Mouse (Mus musculus): ENCODE results near the gene Slc30a1.

The Slc30a1 gene

GRCm38 (mm10) chr1:191896806-191897552, 9.6 kb upstream of the Slc30a1 start:
- DNase-seq (ENCODE audit: low read depth, low spot score), result no peak

DNA sequence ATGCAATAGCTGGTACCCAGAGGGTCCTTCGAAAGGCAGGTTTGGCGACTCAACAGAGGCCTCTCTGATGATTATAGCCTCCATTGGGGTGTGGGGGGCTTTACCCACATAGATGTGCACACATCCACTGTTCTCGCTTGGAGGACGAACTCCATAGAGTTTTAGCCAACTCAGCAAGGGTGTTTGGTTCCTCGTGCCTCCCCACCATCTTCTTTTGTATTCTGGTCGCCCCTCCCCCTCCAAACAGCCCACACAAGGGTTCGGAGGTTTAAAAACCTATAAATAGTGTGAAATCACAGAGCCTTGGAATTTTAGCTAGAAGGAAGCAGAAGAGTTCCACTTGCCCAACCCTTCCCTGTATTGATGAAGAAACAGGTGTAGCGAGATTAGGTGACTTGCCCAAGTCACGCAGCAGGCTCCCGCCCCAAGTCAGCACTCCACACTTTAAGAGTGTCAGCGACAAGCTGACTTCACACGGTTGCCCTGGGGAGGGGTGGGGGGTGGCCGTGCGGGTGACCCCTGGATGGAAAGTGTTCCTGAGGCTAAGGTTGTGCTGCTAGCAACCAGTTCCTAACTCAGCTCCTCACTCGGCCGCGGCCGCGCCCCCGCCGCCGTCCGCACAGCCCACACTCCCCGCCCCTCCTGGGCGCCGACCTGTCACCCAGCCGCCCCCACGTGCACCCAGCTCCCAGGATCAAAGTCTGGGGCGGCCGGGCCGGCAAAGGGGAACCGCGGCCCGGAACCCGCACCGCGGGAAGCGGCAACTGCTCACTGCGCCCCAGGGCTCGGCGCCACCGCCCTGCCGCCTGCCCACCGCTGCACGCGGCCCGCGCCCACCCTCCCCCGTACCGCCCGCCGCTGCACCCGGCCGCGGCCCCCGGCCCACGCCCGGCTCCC, 682 bp upstream of the Slc30a1 start:
- no peak for DNase-seq (ENCODE audit: low read depth, low spot score)

GRCm38 (mm10) chr1:191907431-191907810, 854 bp downstream of the Slc30a1 start:
- DNase-seq (ENCODE audit: low read depth, low spot score), result no peak

- no peak for DNase-seq (ENCODE audit: low read depth, low spot score)
These were observed 2.3 kb downstream of the Slc30a1 start for GRCm38 (mm10) chr1:191908906-191909305.

- no peak for DNase-seq (ENCODE audit: low read depth, low spot score)
These were observed 2.7 kb downstream of the Slc30a1 start for GRCm38 (mm10) chr1:191909316-191909715.

DNA sequence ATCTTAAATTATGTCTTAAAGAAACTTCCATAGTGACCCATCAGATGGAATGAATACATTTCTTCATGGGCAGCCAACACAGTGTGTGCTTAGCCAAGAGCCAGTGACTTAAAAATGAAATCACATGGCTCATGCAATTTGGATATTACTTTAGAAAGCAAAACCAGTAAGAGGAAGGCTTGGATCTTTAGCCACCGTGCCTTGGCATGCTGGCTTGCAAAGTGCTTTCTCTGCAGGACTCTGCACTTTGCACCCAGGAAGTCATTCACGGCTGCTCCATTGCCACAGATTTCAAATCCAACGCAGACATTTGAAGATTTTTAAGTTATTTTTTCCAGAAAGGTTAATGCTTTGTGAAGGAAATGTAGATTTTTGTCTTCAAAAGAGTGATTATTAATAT, 4.1 kb downstream of the Slc30a1 start:
- no peak for DNase-seq (ENCODE audit: low read depth, low spot score)

DNA sequence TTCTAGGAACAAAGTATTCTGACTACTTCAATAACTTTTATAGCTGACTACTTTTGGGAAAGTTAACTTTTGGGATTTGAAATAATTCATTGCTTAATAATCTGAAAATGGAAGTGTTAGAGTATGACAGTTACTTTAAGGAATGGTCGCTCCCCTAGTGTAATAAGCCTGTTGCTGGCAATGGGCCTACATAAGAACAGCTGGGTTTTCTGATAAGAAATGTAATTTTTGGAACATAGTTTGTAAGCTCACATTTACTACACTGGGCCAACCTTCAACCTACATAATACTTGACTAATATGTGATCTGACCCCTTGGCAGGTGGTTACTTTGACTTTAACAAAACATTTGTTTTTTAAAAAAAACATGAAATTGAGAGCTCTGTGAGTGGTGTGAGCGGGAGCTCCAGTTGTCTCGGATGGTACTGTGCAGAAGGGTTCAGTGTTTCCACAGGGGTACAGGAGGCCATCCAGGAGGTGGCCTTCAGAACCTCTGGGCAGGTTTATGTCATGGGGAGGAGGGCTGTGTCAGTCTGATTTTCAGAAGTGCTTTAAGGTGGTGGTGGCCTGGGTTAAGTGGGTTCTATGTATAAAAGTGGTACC, 4.6 kb downstream of the Slc30a1 start:
- no peak for DNase-seq (ENCODE audit: low read depth, low spot score)

GRCm38 (mm10) chr1:191914647-191915046, 8.1 kb downstream of the Slc30a1 start:
- DNase-seq (ENCODE audit: low read depth, low spot score), result no peak

DNA sequence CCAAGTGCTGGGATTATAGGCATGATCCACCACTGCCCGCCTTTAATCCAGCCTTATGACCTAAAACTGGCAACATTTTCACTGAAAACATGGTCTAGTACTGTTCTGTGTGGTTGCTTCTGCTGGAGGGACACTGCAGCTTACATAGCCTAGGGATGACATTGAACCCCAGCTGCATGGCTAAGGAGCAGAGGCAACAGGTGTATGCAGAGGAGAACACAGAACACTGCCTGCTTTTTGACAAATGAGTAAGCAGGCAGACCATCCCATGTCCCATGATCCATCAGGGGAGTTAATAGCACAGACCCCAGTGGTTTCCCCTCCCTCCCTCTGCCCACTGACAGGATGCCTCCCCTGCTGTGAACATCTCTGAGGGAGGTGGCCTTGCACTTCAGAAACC, 9.0 kb downstream of the Slc30a1 start:
- DNase-seq (ENCODE audit: low read depth, low spot score), result no peak

GRCm38 (mm10) chr1:191916876-191917275, 10.3 kb downstream of the Slc30a1 start:
- no peak for DNase-seq (ENCODE audit: low read depth, low spot score)

DNA sequence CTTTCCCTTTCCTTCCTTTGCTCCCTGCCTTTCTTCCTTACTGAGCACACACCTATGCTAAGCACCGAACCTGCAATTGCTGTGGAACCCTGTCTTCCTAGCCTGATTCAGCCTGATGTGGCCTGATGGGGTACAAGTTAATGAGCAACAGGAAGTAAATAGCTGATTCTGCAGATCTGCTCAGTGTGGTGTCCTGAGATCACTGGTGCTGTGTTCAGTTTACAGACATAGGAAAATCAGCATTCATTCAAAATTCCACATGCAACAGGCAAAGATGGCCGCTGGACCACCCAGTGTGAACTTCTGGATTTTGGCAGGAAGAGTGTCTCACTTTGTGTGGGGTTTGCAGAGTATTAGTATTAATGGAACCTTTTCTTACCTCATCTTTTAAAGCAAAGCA, 12.8 kb downstream of the Slc30a1 start:
- DNase-seq (ENCODE audit: low read depth, low spot score), result no peak

DNA sequence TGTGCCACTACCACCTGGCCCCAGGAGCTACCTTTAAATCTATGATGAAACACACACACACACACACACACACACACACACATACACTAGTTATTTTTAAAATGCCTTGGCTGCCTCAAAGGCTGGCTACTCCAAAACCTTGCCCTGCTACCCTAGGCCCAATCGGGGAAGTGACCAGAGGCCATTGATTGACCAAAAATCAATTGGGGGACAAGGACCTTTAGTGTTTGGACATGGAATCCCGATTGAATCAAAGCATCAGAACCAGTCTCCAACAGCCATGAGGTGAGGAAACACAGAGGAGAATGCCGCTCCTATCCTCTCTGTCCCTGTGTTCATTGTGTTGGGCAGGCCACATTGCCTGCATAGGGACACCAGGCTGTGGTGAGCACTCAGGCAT, 15.1 kb downstream of the Slc30a1 start:
- DNase-seq (ENCODE audit: low read depth, low spot score), result no peak

DNA sequence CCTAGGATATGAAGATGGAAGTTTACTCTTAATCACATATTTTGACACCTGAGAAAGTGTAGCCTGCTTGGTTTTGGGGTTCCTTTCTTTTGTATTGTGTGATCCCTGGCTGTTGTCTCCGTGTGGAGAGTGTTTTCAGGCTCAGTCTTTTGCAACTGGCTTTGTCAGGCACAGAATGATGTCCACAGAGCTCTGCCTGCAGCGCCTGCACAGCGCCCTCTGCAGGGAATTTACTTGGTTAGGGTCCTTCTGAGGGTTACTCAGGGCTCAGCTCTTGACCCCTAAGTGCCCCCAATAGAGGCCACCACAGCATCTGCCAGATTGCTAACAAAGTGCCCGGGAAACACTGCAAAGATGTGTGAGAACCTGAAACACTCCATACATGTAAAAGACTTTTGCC, 18.9 kb downstream of the Slc30a1 start:
- no peak for DNase-seq (ENCODE audit: low read depth, low spot score)

- no peak for DNase-seq (ENCODE audit: low read depth, low spot score)
These were observed 20.1 kb downstream of the Slc30a1 start for GRCm38 (mm10) chr1:191926681-191927080.

DNA sequence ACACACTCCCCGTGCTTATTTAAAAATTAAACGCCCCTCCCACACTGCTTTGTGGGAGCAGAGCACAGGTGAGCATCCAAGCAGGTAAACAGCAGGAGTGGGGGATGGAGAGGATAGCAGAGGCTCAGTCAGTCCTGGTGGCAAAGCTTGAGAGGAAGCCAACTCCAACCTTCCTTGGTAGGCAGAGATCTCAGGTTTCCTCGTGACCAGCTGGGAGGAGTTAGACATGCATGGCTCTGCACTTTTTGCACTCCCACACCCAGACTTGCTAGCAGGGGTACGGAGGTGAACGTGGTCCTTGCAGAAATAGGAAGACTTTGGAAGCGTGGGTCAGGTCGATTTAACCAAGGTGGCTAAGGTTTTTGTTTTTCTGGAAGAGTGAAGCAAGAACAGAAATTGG, 21.8 kb downstream of the Slc30a1 start:
- no peak for DNase-seq (ENCODE audit: low read depth, low spot score)

DNA sequence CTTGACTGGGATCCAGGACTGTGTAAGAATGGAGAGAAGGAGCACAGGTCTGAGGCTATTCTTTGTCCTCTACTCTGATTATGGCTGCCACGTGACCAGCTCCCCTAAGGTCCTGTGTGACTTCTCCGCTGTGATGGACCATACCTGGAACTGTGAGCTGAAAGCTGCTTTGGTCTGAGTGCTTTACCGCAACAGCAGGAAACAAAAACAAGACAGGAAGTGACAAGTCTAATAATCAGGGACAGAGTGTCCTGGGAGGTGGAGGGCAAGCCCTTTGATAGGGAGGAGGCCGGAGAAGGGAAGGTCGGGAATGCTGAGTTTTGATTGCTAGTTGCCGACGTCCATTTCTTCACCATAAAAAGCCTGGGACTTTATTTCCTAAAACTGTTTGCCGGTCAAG, 22.5 kb downstream of the Slc30a1 start:
- DNase-seq (ENCODE audit: low read depth, low spot score), result no peak

GRCm38 (mm10) chr1:191929897-191930524, 23.4 kb downstream of the Slc30a1 start:
- DNase-seq (ENCODE audit: low read depth, low spot score), result no peak

DNA sequence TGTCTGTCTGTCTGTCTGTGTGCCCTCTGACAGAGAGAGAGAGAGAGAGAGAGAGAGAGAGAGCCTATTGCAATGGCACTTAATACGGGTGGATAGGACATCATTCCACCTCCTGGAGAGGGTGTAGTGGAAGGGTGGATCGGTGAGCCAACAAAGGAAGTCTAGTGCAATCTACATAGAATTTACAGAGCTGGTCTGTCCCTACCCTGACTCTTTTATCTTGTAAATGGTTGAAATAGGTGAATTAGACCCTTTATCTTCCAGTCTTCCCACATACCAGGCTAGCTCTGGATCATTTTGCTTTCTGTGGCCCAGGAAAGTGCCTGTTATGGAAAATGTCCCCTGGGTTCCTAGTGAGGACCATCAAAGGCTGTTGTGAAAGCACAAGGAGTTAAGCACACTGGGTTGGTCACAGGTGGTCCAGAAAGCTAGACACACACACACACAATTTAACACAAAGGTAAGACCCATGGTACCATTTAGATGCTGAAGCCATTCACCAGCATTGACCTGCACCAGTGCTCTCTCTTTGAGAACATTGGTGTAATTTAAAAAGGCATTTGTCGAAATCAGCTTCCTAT, 24.0 kb downstream of the Slc30a1 start:
- DNase-seq (ENCODE audit: low read depth, low spot score), result no peak

GRCm38 (mm10) chr1:191932286-191932985, 25.9 kb downstream of the Slc30a1 start:
- DNase-seq (ENCODE audit: low read depth, low spot score), result no peak

DNA sequence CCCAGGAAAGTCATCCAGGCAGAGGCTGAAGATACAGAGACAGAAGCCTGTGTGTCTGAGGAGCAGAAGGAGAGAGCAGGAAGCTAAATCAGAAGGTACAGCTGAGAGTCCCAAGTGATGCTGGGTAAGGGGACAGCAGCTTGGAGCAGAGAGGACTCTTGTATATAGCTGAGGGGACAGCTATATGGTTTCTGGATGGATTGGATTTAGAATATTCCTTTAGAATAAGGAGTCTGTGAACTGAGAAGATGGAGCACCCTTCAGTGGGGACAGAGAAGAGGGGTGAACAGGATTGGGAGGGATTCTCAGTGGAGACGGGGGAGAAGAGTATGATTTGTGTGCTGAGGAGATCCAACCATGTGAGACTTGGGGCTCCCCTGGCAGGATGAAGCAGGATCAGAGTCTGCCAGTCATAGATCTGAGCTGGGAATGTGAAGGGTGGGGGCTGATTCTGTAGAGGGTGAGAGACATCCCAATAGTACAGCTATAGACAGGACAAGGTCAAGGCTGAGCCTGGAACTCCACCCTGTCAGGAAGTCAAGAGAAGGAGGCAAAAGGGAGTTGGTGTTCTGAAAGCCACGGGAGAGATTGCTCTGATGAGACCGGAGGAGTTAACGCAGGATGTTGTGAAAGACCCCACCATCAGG, 26.5 kb downstream of the Slc30a1 start:
- no peak for DNase-seq (ENCODE audit: low read depth, low spot score)

DNA sequence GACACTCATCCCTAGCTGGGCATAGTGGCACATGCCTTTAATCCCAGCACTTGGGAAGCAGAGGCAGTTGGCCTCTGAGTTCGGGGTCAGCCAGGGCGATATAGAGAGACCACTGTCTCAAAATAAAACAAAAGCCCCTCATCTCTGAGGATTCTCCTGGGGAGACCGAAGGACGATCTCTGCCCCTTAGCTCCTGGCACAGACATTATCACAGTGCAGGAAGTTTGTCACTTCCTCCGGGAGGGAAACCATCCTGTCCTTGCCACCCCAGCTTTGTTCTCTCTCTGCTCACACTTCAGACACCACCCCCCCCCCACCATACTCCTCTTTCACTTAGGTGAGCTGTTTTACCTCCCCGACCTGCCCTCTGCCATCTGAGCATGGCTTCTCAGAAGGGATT, 37.1 kb downstream of the Slc30a1 start:
- no peak for DNase-seq (ENCODE audit: low read depth, low spot score)

All from WW6 (cell line).